Mouse (Mus musculus): Measurements from ENCODE around the gene Tex264. TPM values are rescaled to one million over a fixed set of nuclear protein-coding genes. Genes with fewer than 3 reads are reported as not detected.

Gene Tex264
- total RNA-seq (2021) = 10 to 100 TPM; 71.2 to 78.9 TPM
- long read RNA-seq, experiment 1, transcript Tex264-203 (6 exons, 1,364 nt) = minor isoform, 9 of 63 reads
- long read RNA-seq, experiment 1, transcript Tex264-202 (6 exons, 1,896 nt) = major isoform, 23 of 63 reads
- long read RNA-seq, experiment 1, transcript Tex264-201 (6 exons, 1,391 nt) = minor isoform, 18 of 63 reads
- long read RNA-seq, experiment 1, partial matches to known transcripts = 6 of 63 reads
- long read RNA-seq, experiment 1, other reads (novel, unspliced or antisense) = 7 of 63 reads
- long read RNA-seq, experiment 2, transcript Tex264-201 (6 exons, 1,391 nt) = major isoform, 31 of 91 reads
- long read RNA-seq, experiment 2, transcript Tex264-202 (6 exons, 1,896 nt) = minor isoform, 25 of 91 reads
- long read RNA-seq, experiment 2, transcript Tex264-203 (6 exons, 1,364 nt) = minor isoform, 13 of 91 reads
- long read RNA-seq, experiment 2, partial matches to known transcripts = 8 of 91 reads
- long read RNA-seq, experiment 2, other reads (novel, unspliced or antisense) = 12 of 91 reads

GRCm38 (mm10) chr9:106685249-106686101 lies at the start of gene Tex264:
Gene Tex264 (minus strand): TSS chr9:106685927.
- peak; percentile 37 to 67 for DNase-seq (ENCODE audit: low spot score in 2 of 2)

- no peak for DNase-seq (ENCODE audit: low spot score in 2 of 2)
Observed at GRCm38 (mm10) chr9:106733690-106734089, 48.0 kb upstream of the Tex264 start.

- DNase-seq (ENCODE audit: low spot score in 2 of 2) = no peak
Observed at GRCm38 (mm10) chr9:106729416-106729815, 43.7 kb upstream of the Tex264 start.

GRCm38 (mm10) chr9:106726891-106727290 lies 41.2 kb upstream of the Tex264 start:
- no peak for DNase-seq (ENCODE audit: low spot score in 2 of 2)

- DNase-seq (ENCODE audit: low spot score in 2 of 2) = no peak
Observed at GRCm38 (mm10) chr9:106725435-106725834, 39.7 kb upstream of the Tex264 start.

GRCm38 (mm10) chr9:106724864-106725263 lies 39.1 kb upstream of the Tex264 start:
- DNase-seq (ENCODE audit: low spot score in 2 of 2) = no peak

- DNase-seq (ENCODE audit: low spot score in 2 of 2) = no peak
Observed at GRCm38 (mm10) chr9:106716729-106717128, 31.0 kb upstream of the Tex264 start.

GRCm38 (mm10) chr9:106716232-106716631 lies 30.5 kb upstream of the Tex264 start:
- DNase-seq (ENCODE audit: low spot score in 2 of 2) = no peak

- no peak for DNase-seq (ENCODE audit: low spot score in 2 of 2)
Observed at GRCm38 (mm10) chr9:106712470-106712869, 26.7 kb upstream of the Tex264 start.

- no peak for DNase-seq (ENCODE audit: low spot score in 2 of 2)
Observed at GRCm38 (mm10) chr9:106692973-106693481, 7.3 kb upstream of the Tex264 start.

GRCm38 (mm10) chr9:106688834-106689233 lies 3.1 kb upstream of the Tex264 start:
- no peak for DNase-seq (ENCODE audit: low spot score in 2 of 2)

- peak; percentile 33 to 48 for DNase-seq (ENCODE audit: low spot score in 2 of 2)
Observed at GRCm38 (mm10) chr9:106686983-106687650, 1.4 kb upstream of the Tex264 start.

GRCm38 (mm10) chr9:106684918-106685248 lies 844 bp downstream of the Tex264 start:
- DNase-seq (ENCODE audit: low spot score in 2 of 2) = no peak

- no peak for DNase-seq (ENCODE audit: low spot score in 2 of 2)
Observed at GRCm38 (mm10) chr9:106684093-106684872, 1.4 kb downstream of the Tex264 start.

- no peak for DNase-seq (ENCODE audit: low spot score in 2 of 2)
Observed at GRCm38 (mm10) chr9:106681026-106681425, 4.7 kb downstream of the Tex264 start.

- DNase-seq (ENCODE audit: low spot score in 2 of 2) = no peak
Observed at GRCm38 (mm10) chr9:106678242-106678641, 7.5 kb downstream of the Tex264 start.

GRCm38 (mm10) chr9:106677702-106678101 lies 8.0 kb downstream of the Tex264 start:
- no peak for DNase-seq (ENCODE audit: low spot score in 2 of 2)

- DNase-seq (ENCODE audit: low spot score in 2 of 2) = no peak
Observed at GRCm38 (mm10) chr9:106676571-106676970, 9.2 kb downstream of the Tex264 start.

- no peak for DNase-seq (ENCODE audit: low spot score in 2 of 2)
Observed at GRCm38 (mm10) chr9:106675965-106676364, 9.8 kb downstream of the Tex264 start.

GRCm38 (mm10) chr9:106675480-106675879 lies 10.2 kb downstream of the Tex264 start:
- DNase-seq (ENCODE audit: low spot score in 2 of 2) = peak; percentile 49 to 62

All from adrenal gland, postnatal 4 days (tissue).